Mouse (Mus musculus) embryonic fibroblast, embryonic 13.5 days (primary cell): Measurements from ENCODE around the gene Bckdhb. TPM values are rescaled to one million over a fixed set of nuclear protein-coding genes. Genes with fewer than 3 reads are reported as not detected.

ENCODE experiments used
- H3K27ac ChIP-seq: 2 replicates; pipeline ENCODE4 v1.5.1; 2012; ENCODE audit warnings: low read length, control low read depth, inconsistent platforms; ENCODE audit not compliant: insufficient read depth
- H3K4me1 ChIP-seq: 2 replicates; pipeline ENCODE4 v1.6.1; 2011; ENCODE audit warnings: low read length; ENCODE audit not compliant: control insufficient read depth, insufficient read depth
- H3K4me3 ChIP-seq: 2 replicates; pipeline ENCODE4 v1.5.1; 2011; ENCODE audit warnings: mild to moderate bottlenecking, control low read depth, low read length; ENCODE audit not compliant: insufficient read depth
- CTCF ChIP-seq: IDR thresholded peaks from 2 replicates; pipeline ENCODE4 v1.5.1; 2011; ENCODE audit warnings: mild to moderate bottlenecking, control low read depth, low read length, moderate library complexity, borderline replicate concordance; ENCODE audit not compliant: insufficient read depth
- POLR2A ChIP-seq: IDR thresholded peaks from 2 replicates; pipeline ENCODE4 v1.6.1; 2011; ENCODE audit warnings: low read depth, mild to moderate bottlenecking, control low read depth, low read length, moderate library complexity
- polyA plus RNA-seq: library from polyadenylated mRNA; stranded (reverse); fragments of >200 nt; gene quantifications from 2 replicates; pipeline ENCODE4 v1.2.4, GENCODE M21; 2011; ENCODE audit warnings: low read depth; ENCODE audit not compliant: missing spikeins, insufficient read length

The Bckdhb gene
- polyA plus RNA-seq, 1 experiment, result 29.1 TPM

DNA sequence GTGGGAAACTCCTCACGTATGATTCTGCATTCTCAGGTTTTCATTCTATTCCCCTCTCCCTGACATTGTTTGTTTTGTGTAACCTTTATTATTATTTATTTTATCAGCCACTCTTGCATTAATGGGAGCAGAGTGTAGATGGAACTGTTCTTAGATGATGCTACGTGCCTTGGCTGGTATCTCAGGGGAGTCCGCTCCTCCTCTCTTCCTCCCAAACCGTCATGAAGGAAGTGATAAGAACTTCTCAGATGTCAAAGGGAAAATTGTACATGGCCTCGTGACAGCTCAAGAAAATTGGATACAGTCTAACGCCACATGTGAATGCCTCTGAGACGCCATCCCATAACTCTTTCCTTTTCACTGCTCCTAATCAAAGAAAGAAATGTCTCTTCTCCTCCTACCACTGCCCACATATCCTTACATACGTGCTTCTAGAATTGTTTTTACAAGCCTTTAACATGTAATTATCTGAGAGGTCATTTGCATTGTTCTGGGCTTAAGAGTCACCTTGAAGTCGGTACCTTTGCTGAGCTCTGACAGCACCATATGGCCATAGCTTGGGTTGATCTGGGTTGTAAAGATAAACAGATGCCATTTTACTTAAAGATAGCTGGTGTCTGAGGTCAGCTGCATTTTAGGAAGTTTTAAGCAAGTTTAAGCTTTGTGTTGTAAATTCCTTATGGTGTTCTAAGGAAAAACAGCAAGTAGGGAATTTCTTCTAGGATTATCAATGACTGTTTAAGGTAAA, 165.5 kb downstream of the Bckdhb start:
- Histone ChIP-seq H3K27ac (no peak overlapping the region), H3K4me1 (no peaks in the 10 kb centered on the region), H3K4me3 (no peak overlapping the region)
- TF ChIP-seq CTCF (no peak), POLR2A (no peak)

GRCm38 (mm10) chr9:84092994-84093393, 168.0 kb downstream of the Bckdhb start:
- H3K27ac ChIP-seq, result no peak overlapping the region
- TF ChIP-seq POLR2A (no peak), CTCF (no peak)
- no peak overlapping the region for H3K4me3 ChIP-seq
- no peaks in the 10 kb centered on the region for H3K4me1 ChIP-seq

DNA sequence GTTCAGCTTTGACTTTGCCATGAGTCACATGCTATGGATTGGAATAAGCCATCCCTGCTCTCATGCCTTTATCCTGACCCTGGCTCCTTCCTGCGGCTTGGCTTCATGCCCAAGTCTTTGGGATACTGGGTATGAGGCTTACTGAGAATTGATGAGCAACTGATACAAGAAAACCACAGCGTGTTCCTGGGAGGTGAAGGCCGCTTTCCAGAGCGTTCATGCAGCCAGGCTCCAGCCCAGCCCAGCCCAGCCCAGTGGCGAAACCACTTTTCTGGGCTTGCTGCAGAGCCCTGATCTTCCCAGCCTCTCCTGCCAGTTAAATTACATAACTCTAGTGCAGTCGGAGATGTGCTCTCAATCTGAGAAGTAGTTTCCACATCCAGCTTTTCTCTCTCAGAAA, 169.2 kb downstream of the Bckdhb start:
- TF ChIP-seq POLR2A (no peak), CTCF (no peak)
- Histone ChIP-seq H3K4me1 (no peaks in the 10 kb centered on the region), H3K27ac (no peak overlapping the region), H3K4me3 (no peak overlapping the region)

- Histone ChIP-seq H3K27ac (no peak overlapping the region), H3K4me3 (no peak overlapping the region), H3K4me1 (no peaks in the 10 kb centered on the region)
- TF ChIP-seq POLR2A (no peak), CTCF (no peak)
Observed at GRCm38 (mm10) chr9:84096484-84097015, 171.6 kb downstream of the Bckdhb start.

GRCm38 (mm10) chr9:84103344-84103743, 178.4 kb downstream of the Bckdhb start:
- no peak overlapping the region for H3K4me3 ChIP-seq
- no peaks in the 10 kb centered on the region for H3K4me1 ChIP-seq
- no peak overlapping the region for H3K27ac ChIP-seq
- no peak for TF ChIP-seq CTCF
- no peak for TF ChIP-seq POLR2A

DNA sequence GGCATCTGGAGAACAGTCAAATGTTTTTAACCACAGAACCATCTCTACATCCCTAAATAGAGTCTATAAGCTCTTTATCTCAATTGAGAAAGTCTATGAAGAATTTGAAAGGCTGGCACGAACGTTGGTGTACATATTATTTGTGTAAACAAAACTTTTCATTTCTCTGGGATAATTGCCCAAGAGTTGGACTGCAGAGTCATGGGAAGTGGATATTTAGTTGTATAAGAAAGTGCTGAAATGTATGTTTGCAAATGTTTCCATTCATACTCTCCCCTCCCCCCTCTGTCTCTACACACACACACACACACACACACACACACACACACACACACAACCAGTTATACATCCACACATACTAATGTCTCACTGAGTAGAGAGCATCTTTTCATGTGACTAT, 181.5 kb downstream of the Bckdhb start:
- no peak for TF ChIP-seq POLR2A
- no peak for TF ChIP-seq CTCF
- H3K27ac ChIP-seq, result no peak overlapping the region
- H3K4me3 ChIP-seq, result no peak overlapping the region
- peaks cover 10% of the 10 kb centered on the region for H3K4me1 ChIP-seq

DNA sequence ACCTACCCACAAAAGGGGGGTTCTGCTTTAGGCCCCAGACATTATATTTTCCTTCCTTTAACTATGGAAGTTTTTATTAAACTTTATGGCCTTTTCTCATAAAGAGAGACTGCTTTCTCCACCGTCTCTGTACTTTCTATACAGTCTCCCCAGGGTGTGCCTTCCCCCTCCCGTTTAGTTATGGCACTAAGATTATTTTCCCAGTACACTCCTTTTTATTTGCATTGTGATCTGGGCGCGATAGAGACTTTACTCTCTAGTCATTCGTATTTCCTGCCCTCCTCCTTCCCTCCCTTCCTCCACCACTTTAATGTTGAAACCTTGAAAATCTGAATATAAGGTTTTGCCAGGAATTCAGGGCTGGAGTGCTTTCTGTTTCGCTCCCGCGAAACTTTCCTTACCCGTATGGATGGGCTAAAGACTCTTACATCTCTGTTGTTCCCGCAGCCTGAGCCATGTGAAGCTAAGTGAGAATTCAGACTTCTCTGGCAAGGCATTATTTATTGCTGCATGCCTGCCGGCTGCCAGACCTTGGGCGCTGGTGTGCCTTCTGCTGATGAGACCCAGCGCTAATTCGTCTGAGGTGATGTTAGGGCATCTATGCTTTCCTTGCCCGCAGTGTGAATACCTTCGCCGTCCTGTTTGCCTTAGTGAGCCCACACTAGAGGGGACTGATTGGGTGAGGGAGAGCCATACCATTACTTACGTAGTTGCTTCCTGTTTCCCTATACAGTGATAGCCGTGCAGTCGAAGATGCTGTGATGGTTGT, 182.3 kb downstream of the Bckdhb start:
- Histone ChIP-seq H3K4me1 (peaks cover 10% of the 10 kb centered on the region), H3K27ac (peak overlapping the region; percentile 40; the same call in 1 of the 2 replicates), H3K4me3 (no peak overlapping the region)
- TF ChIP-seq POLR2A (no peak), CTCF (no peak)

DNA sequence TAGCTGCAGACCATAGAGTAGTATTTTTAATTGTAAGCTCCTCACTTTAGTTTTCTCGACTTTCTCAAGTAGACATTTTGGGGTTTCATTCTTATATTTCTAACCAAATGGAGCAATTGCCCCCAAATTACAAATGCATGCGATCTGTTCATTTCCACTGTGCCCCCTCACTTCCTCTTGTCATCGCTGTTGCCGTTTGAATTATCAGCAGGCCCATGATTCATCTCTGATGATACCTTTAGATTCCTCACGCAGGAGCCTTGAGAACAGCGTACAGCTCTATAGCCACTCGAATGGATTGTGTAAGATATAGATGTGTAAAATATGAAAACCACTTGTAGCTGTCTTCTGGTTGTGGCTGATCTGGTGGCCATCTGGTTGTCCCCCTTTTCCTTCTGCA, 183.6 kb downstream of the Bckdhb start:
- no peak overlapping the region for H3K4me3 ChIP-seq
- H3K4me1 ChIP-seq, result peaks cover 10% of the 10 kb centered on the region
- no peak for TF ChIP-seq POLR2A
- no peak for TF ChIP-seq CTCF
- no peak overlapping the region for H3K27ac ChIP-seq

DNA sequence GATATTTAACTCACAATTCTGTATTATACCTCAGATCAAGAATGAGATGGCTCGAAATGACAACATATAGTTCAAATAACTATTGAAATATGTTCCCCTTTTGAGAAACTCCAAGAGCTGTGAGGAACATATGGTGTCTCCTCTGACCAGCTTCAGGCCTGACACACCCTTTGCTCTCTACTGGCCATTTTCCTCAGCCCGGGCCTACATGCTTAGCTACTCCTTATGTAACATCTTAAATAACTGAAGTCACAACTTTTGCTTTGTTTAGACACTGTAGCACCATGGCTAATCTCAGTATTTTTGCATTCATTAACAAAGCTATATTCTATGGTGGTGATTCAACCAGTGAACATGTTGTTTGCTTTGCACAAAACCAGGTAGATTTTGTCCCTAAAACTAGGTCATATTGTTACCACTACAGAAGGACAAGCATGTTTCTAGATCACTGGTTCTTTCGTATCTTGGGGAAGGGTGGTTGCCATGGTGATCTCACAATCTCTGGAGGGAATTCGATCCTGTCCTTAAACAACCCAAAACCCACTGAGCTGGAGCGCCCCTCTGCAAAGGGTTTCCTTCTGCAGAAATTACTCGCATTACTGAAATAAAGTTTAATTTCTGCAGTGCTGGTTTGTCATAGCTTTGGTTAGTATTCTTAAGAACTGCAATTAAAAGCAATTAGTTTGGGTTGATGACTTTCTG, 185.0 kb downstream of the Bckdhb start:
- TF ChIP-seq CTCF (no peak), POLR2A (no peak)
- Histone ChIP-seq H3K27ac (no peak overlapping the region), H3K4me1 (peaks cover 10% of the 10 kb centered on the region), H3K4me3 (no peak overlapping the region)

GRCm38 (mm10) chr9:84110616-84111015, 185.7 kb downstream of the Bckdhb start:
- Histone ChIP-seq H3K4me3 (peak overlapping the region; percentile 24; the same call in 1 of the 2 replicates), H3K27ac (peak overlapping the region; percentile 16)

More at GRCm38 (mm10) chr9:84110616-84111015, 185.7 kb downstream of the Bckdhb start:
- TF ChIP-seq POLR2A, result no peak
- TF ChIP-seq CTCF, result no peak
- H3K4me1 ChIP-seq, result peaks cover 10% of the 10 kb centered on the region
